Mouse (Mus musculus) embryonic fibroblast, embryonic 13.5 days (primary cell): ENCODE results near the gene 5730507C01Rik.
"Not testable (repeated sequence)": the region's sequence is repeated elsewhere in the genome, so short reads cannot be mapped to it uniquely, and the experiment has no call there.

Experiments used
- CTCF ChIP-seq: IDR thresholded peaks from 2 replicates; pipeline ENCODE4 v1.5.1; 2011; ENCODE audit warnings: mild to moderate bottlenecking, control low read depth, low read length, moderate library complexity, borderline replicate concordance; ENCODE audit not compliant: insufficient read depth
- POLR2A ChIP-seq: IDR thresholded peaks from 2 replicates; pipeline ENCODE4 v1.6.1; 2011; ENCODE audit warnings: low read depth, mild to moderate bottlenecking, control low read depth, low read length, moderate library complexity

DNA sequence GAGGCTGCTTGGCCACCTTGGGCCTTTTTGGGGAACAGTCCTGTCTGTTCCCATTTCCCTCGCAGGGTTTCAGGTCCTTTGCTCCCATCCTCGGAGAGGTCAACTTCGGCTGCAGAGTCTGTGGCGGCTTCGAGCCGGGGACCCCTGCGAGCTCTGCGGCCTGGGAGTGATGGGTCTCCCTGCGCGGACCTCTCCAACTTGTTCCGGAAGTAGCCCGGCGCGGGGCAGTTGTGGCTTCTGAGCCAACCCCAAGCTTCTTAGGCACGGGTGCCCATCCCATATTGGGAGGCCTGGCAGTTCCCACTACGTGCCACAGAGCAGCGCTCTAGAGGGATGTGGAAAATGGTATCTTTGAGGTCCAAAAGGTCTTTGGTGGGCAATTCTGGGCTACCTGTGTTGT is 767 bp downstream of the 5730507C01Rik start:
- TF ChIP-seq CTCF, POLR2A: not testable (repeated sequence)
